Mouse (Mus musculus) spleen, postnatal 14 days (tissue): ENCODE measurements around the gene Zfp606.

Experiments
- DNase-seq, 2 experiments: peaks; one replicate each; pipeline ENCODE4 v3.0.0; 2021 to 2022; ENCODE audit warnings: low spot score in 2 of 2

Gene Zfp606

GRCm38 (mm10) chr7:12478158-12479008 is at the start of gene Zfp606:
TSS of gene Zfp606 (plus strand) at chr7:12478293.
- DNase-seq: peak; percentile 27 to 60

- no peak for DNase-seq
Measured at GRCm38 (mm10) chr7:12479009-12479346, 885 bp downstream of the Zfp606 start.

DNA sequence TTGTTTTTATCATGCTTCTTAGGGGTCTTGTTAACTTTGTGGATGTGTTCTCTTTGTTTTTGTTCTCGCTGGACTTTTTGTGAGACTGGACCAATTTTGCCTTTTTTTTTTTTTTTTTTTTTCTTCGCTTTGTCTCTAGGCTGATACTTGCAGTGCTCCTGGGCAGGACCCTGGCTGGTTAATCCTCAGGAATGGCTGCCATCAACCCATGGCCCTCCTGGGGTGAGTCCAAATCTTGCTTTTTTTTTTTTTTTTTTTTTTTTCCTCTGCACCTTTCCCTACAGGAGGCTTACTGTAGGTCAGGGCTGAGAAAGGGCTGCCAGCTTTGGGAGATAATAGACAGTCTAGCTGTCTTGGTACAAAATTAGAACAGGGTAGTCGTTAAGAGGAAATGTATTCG is 1.4 kb downstream of the Zfp606 start:
- DNase-seq: no peak

DNA sequence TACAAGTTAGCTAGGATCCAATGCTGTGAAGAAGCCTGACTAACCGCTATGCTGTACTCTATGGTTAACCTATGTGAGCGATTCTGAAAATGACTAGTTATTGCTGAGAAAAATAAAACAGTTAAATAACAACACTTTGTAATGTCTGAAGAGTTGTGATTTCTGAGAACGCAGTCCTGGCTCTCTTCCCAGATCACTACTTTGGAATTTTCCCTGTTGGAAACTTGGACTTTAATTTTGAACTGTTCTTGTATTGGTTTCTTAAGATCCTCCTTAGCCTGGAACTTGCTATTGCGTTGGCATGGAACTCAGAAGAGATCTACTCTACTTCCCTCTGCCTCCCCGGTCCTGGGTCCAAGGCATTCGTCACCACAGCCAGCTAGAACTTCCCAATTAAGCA is 5.7 kb downstream of the Zfp606 start:
- DNase-seq: no peak

- DNase-seq: no peak
Measured at GRCm38 (mm10) chr7:12485956-12486355, 7.9 kb downstream of the Zfp606 start.

GRCm38 (mm10) chr7:12486691-12487090 is 8.6 kb downstream of the Zfp606 start:
- DNase-seq: no peak

DNA sequence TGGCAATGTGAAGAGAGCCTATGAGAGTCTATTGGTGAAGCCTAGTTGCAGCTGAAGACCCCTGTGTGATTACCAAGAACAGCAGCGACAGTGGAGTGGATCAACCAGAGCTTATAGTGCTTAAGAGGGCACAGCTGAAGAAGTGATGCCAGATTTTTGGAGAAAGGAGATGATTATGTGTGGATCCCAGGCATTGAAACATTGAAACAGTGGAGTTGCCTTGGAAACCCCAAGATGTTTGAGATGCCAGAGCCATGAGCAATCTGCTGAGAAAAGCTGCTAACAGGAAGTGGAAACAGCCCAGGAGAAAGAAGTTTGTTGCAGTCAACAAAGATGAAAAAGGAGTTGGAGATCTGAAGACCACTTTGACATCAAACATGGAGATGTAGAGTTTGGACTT is 32.8 kb downstream of the Zfp606 start:
- DNase-seq: no peak

GRCm38 (mm10) chr7:12512217-12512616 is 34.1 kb downstream of the Zfp606 start, which contains the start of gene 2900092C05Rik:
TSS of gene 2900092C05Rik (plus strand) at chr7:12512517.
- no peak for DNase-seq
